Mouse (Mus musculus) CD8-positive naive resting alpha-beta T cell, adult 2 months (primary cell): ENCODE measurements around the gene Acsm5.
"Not testable (repeated sequence)": the region's sequence is repeated elsewhere in the genome, so short reads cannot be mapped to it uniquely, and the experiment has no call there.

ENCODE experiments used
- DNase-seq, 2 experiments: peaks; one replicate each; pipeline ENCODE4 v3.0.0; 2022; ENCODE audit warnings: low read depth in 2 of 2, low spot score in 2 of 2

Gene Acsm5

DNA sequence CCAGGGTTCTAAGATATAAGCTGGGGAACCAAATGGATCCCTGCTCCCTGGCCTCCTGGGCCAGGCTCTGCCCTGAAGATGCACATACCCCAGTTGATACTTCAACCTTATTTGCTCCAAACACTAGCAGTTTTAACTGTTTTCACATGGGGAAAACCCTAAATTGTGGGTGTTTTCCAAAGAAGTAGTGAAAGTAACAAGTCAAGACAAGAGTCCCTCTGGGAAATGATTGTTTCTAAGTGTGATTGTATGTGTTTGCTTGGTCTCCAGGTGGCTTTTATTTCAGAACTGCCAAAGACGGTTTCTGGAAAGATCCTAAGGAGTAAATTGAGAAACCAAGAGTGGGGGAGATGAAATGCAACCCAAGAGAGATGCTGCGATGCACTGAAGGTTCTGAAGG, 23.2 kb downstream of the Acsm5 start:
- DNase-seq, result no peak

DNA sequence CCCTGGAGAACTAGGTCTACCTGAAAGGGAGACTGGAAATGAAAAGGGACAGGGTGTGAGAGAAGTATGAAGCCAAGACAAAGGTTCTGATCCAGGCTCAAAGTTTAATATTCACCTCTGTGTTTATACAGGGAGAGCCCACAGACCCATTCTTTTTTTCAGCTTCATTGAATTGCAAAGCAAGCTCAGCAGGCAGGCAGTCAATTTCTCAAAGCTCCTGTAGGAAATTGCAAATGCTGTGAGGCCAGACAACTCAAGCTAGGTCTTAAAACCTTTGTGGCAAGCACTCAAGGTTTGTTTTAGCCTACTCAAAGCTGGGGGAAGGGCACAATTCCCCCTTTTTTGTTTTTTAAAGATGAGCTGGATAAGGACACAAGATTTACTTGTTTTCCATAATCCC, 26.3 kb downstream of the Acsm5 start:
- DNase-seq, result no peak

DNA sequence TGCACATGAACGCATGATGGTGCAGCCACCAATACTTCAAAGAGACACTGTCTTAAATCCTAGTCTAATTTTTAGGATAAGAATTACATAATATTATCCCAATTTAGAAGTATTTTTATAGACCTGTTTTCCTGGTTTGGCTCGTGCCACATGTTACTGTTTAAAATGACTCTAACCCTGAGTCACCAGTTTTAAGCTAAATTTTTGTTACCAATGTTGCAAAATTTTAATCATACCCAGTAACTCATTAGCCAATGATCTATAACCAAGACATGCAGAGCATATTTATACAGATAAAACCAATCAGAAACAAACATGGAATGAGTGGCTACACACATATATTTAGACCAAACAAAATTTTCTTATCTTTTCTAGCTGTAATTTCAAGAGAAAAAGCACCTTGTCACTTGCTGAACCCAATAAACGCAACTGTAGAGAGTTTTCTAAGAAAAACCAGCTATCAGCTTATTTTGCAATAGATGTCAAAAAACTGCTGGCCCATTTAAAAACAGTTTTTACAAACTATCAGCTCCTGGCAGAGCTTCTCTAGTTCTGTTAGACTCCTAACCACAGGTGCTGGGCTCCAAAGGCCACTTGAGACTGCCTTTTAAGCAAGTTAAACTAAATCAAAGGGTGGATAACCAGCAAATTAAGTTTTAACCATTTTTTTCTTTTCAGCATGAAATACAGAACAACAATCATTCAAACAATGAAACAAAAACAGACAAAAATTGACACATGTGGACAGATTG, 31.4 kb downstream of the Acsm5 start:
- no peak for DNase-seq

DNA sequence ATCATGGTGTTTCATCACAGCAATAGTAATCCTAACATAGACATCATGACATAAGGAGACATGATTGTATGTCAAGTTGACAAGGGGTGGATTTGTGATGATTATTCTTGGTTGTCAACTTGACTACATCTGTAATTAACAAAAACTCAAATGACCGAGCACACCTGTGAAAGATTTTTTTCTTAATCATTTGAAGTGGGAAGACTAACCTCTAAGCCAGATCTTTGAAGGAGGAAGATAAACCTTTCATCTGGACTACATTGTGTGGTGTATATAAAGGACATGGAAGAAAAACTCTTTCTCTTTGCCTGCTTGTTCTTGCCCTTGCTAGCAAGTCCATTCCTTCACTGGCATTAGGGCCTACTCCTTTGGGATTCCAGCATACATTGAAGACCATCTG, 34.8 kb downstream of the Acsm5 start, which contains the start of gene Acsm2:
Gene Acsm2, plus strand, starts transcription at position 301 of the 400 bp plus-strand sequence.
- DNase-seq, result no peak

DNA sequence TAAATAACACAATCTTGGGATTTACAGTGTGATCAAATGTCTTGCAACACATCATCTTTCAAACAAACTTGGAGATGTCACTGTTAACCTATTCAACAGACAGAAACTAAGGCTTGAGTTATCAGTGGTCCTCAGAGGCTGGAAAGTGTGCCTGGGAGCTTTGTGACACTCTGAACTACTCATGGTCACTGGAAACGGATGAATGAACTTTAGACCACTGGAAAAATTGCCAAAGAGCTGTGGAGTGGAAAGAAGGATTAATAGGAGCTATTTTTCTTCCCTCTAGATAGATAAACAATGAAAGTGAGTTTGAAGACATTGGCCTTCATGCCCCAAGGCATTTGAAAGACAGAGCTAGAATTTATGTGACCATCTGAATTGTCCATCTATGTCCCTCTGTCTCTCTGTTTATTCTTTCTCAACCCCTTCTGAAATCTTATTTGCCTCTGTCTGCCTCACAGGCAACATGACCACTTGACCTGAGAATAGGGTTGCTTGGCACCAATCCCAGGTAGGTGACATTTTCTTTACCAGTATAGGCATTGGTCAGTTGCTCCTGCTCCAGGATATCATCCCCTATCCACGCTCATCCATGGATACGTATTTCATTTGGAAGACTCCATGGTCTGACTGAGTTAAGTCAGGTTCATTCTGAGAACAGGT, 40.7 kb downstream of the Acsm5 start:
- no peak for DNase-seq

DNA sequence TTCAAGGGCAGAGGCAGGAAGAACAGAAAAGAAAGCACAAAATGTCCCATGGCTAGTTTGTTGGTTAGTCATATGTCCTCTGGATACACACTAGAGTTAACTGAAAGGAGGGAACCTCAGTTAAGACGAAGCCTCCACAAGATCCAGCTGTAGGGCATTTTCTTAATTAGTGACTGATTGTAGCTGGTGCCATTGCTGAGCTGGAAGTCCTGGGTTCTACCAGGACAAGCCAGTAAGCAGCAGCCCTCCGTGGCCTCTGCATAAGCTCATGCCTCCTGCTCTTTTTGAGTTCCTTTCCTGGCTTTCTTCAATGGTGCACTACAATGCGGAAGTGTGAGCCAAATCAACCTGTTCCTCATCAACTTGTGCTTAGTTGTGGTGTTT, 41.2 kb downstream of the Acsm5 start:
- DNase-seq, result no peak

DNA sequence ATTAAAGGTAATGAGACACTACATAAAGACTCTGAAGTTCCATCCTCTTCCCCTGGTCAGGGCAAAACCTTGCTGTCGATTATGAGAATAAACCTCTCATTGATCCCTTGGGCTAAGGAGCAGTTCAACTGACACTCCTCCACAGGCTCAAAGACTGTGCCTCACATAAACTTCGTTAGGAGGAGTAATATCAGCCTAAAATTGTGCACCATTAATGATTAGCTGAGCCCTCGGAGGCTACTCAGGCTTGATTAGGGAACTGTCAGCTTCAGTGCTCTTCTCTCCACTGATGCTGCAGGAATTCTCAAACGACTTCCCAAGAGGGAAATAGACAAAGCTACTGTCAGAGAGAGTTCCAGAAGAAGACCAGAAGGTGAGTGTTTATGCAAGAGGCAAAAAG, 42.2 kb downstream of the Acsm5 start:
- DNase-seq, result no peak

DNA sequence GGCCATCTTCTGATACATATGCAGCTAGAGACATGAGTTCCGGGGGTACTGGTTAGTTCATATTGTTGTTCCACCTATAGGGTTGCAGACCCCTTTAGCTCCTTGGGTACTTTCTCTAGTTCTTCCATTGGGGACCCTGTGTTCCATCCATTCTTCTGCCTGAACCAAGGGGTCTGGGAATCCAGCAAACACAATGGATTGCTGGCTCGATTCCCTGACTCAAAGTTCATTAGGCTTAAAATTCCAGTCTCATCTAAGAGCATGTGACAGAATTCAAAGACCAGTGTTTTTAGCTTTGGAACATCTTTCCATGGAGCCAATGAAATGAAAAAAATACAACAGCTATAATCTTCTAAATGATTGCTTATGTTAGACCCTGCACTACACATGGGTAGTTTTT, 43.2 kb downstream of the Acsm5 start:
- DNase-seq, result not testable (repeated sequence)

DNA sequence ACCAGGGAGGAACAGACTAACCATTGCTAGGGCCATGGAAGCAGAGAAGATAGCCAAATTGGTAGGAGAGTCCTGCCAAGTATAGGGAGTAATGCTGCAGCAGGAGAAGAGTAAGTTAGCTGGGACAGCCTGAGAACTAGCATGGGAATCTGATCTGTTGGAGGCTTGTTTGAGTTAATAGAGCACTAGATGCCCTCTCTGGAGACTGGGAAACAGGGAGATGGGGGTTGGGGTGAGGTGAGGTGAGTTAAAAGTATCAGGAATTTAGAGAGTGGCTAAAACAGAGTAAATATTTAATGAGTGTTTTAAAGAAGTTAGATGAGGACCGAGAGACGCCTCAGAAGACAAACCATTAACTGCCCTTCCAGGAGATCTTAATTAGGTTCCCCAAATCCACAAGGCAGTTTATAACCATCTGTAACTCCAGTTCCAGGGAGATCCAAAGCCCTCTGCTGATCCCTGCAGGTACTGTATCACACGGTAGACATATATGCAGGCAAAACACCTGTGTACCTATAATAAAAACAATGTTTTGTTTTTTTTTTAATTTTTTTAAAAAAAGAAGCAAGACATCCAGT, 75.4 kb downstream of the Acsm5 start:
- DNase-seq, result no peak
